ENCODE assay signal across 29 mouse cellular contexts in the genomic region with DNA sequence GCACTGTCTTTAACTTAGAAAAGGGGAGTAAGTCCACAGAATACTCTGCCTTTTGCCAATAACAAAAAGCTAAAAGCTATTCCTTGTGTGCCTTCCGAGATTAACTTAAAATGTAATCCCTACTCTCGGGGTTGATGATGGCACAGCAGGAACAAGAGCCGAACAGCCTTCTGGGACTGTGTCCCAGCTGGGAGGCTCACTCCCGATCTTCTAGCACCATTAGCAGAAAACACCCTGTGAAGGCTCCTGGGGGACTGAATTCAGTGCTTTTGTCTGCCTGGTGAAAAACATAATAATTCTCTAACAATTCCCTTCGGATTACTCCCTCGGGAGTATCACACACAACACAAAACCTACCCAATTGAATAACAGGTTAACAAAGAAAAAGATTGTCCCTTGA. TPM values are rescaled to one million over a fixed set of nuclear protein-coding genes. Genes with fewer than 3 reads are reported as not detected.
DNase-seq lines count a peak whose midpoint lies in the region; ATAC-seq lines count a peak whose summit lies in the region.
"Had no signal": no experiment of that assay in that cellular context is flagged by ENCODE, and none has a peak within 500 bp of the region (broad histone marks: within the 10 kb centered on the region; RNA-seq: fewer than 3 reads in every experiment).

No protein-coding gene starts in this region.

- H3K4me2 ChIP-seq in forebrain, embryonic 11.5 days (ENCODE audit: low read depth, low read length, severe bottlenecking), result no peak overlapping the region
- H3K4me2 ChIP-seq in forebrain, embryonic 16.5 days (ENCODE audit: low read length), result no peak overlapping the region
- no peak overlapping the region for H3K4me2 ChIP-seq in midbrain, embryonic 12.5 days (replicated peaks)
- no peak overlapping the region for H3K4me2 ChIP-seq in embryonic facial prominence, embryonic 15.5 days (replicated peaks)
- H3K4me2 ChIP-seq: embryonic facial prominence, embryonic 12.5 days; heart, embryonic 13.5 days; hindbrain, embryonic 14.5 days had no signal

- H3K4me1 ChIP-seq in forebrain, embryonic 11.5 days (replicated peaks; ENCODE audit: control insufficient read depth, insufficient read depth, low read length), result no peaks in the 10 kb centered on the region
- H3K4me1 ChIP-seq in forebrain, embryonic 16.5 days (replicated peaks; ENCODE audit: control insufficient read depth, insufficient read depth, low read length), result no peaks in the 10 kb centered on the region
- peaks cover 7% of the 10 kb centered on the region; the same call in 1 of the 2 replicates for H3K4me1 ChIP-seq in midbrain, embryonic 12.5 days
- peaks cover 8% of the 10 kb centered on the region for H3K4me1 ChIP-seq in midbrain, embryonic 10.5 days
- no peaks in the 10 kb centered on the region for H3K4me1 ChIP-seq in embryonic facial prominence, embryonic 15.5 days
- H3K4me1 ChIP-seq: embryonic facial prominence, embryonic 12.5 days; heart, embryonic 10.5 days; heart, embryonic 13.5 days had no signal

- H3K36me3 ChIP-seq in forebrain, embryonic 11.5 days (ENCODE audit: control insufficient read depth, insufficient read depth, low read length), result no peaks in the 10 kb centered on the region
- H3K36me3 ChIP-seq in forebrain, embryonic 16.5 days (ENCODE audit: control insufficient read depth, insufficient read depth), result no peaks in the 10 kb centered on the region
- no peaks in the 10 kb centered on the region for H3K36me3 ChIP-seq in midbrain, embryonic 12.5 days
- no peaks in the 10 kb centered on the region for H3K36me3 ChIP-seq in midbrain, embryonic 10.5 days
- no peaks in the 10 kb centered on the region for H3K36me3 ChIP-seq in embryonic facial prominence, embryonic 15.5 days
- H3K36me3 ChIP-seq: embryonic facial prominence, embryonic 12.5 days; forebrain, embryonic 10.5 days; G1E; heart, embryonic 10.5 days; heart, embryonic 13.5 days had no signal

- no peak for DNase-seq in forebrain, embryonic 11.5 days (ENCODE audit: low spot score)
- no peak for DNase-seq in midbrain, embryonic 10.5 days (ENCODE audit: low spot score)
- DNase-seq in R1 (ENCODE audit: low read depth, low spot score), result peak; percentile 23
- DNase-seq in lung, postnatal 25 days (ENCODE audit: low spot score), result no peak
- DNase-seq: adrenal gland, adult 2 months; adrenal gland, postnatal 14 days; B cell, adult 2 months; cerebellum, adult 11-12 months; cerebellum, adult 9-10 months; cerebellum, postnatal 14 days; gastrocnemius, postnatal 10 days; gastrocnemius, postnatal 36 days; heart, adult 2 months; heart, postnatal 14 days; heart, postnatal 4 days had no signal

- no peak overlapping the region for H3K27ac ChIP-seq in forebrain, embryonic 11.5 days (ENCODE audit: low read depth, low read length)
- no peak overlapping the region for H3K27ac ChIP-seq in forebrain, embryonic 16.5 days (ENCODE audit: low read length)
- no peak overlapping the region for H3K27ac ChIP-seq in midbrain, embryonic 12.5 days (replicated peaks)
- H3K27ac ChIP-seq in midbrain, embryonic 10.5 days (replicated peaks), result no peak overlapping the region
- no peak overlapping the region for H3K27ac ChIP-seq in embryonic facial prominence, embryonic 15.5 days (replicated peaks)
- H3K27ac ChIP-seq: embryonic facial prominence, embryonic 12.5 days; forebrain, embryonic 10.5 days; heart, adult 2 months; heart, embryonic 10.5 days; heart, embryonic 13.5 days; hindbrain, embryonic 14.5 days; hindbrain, postnatal 0 days had no signal

- H3K4me3 ChIP-seq in forebrain, embryonic 11.5 days (ENCODE audit: low read depth, low read length), result no peak overlapping the region
- no peak overlapping the region for H3K4me3 ChIP-seq in forebrain, embryonic 16.5 days (replicated peaks; ENCODE audit: low read length)
- no peak overlapping the region for H3K4me3 ChIP-seq in midbrain, embryonic 12.5 days
- H3K4me3 ChIP-seq in midbrain, embryonic 10.5 days, result no peak overlapping the region
- H3K4me3 ChIP-seq in embryonic facial prominence, embryonic 15.5 days (replicated peaks), result no peak overlapping the region
- H3K4me3 ChIP-seq: embryonic facial prominence, embryonic 12.5 days; forebrain, embryonic 10.5 days; heart, adult 2 months; heart, embryonic 10.5 days; heart, embryonic 13.5 days had no signal

- peak; percentile 45 for ATAC-seq in forebrain, embryonic 11.5 days (replicated peaks; ENCODE audit: low FRiP score)
- ATAC-seq in forebrain, embryonic 16.5 days, result no peak
- peak; percentile 41; the same call in 1 of the 2 replicates for ATAC-seq in midbrain, embryonic 12.5 days (ENCODE audit: low FRiP score, low read depth)
- ATAC-seq in embryonic facial prominence, embryonic 15.5 days (ENCODE audit: insufficient number of reproducible peaks, low FRiP score, low TSS enrichment, low read depth), result peak; percentile 65
- ATAC-seq: hindbrain, postnatal 0 days; inflammation-experienced regulatory T-cells, adult 6 months; intestine, embryonic 16.5 days; Patski had no signal

- 7% methylated on average over 6 of the region's 6 CpGs for WGBS in forebrain, embryonic 11.5 days
- WGBS in forebrain, embryonic 16.5 days, result 7% methylated on average over 6 of the region's 6 CpGs
- 6% methylated on average over 6 of the region's 6 CpGs for WGBS in midbrain, embryonic 12.5 days
- 11% methylated on average over 6 of the region's 6 CpGs for WGBS in midbrain, embryonic 10.5 days
- WGBS in embryonic facial prominence, embryonic 15.5 days, result 27% methylated on average over 6 of the region's 6 CpGs

- H3K9ac ChIP-seq in forebrain, embryonic 11.5 days (ENCODE audit: low read length), result no peak overlapping the region
- H3K9ac ChIP-seq in forebrain, embryonic 16.5 days (replicated peaks; ENCODE audit: low read depth, low read length), result no peak overlapping the region
- H3K9ac ChIP-seq in midbrain, embryonic 12.5 days (replicated peaks), result no peak overlapping the region
- no peak overlapping the region for H3K9ac ChIP-seq in embryonic facial prominence, embryonic 15.5 days
- H3K9ac ChIP-seq: embryonic facial prominence, embryonic 12.5 days; heart, embryonic 13.5 days; hindbrain, embryonic 14.5 days had no signal

- H3K27me3 ChIP-seq in forebrain, embryonic 11.5 days (ENCODE audit: control insufficient read depth, insufficient read depth, low read length), result no peaks in the 10 kb centered on the region
- H3K27me3 ChIP-seq in forebrain, embryonic 16.5 days (replicated peaks; ENCODE audit: control insufficient read depth, insufficient read depth, low read length), result no peaks in the 10 kb centered on the region
- peaks cover 8% of the 10 kb centered on the region for H3K27me3 ChIP-seq in midbrain, embryonic 12.5 days
- peaks cover 5% of the 10 kb centered on the region; the same call in 1 of the 2 replicates for H3K27me3 ChIP-seq in midbrain, embryonic 10.5 days (ENCODE audit: low read depth, poor library complexity, severe bottlenecking)
- H3K27me3 ChIP-seq in embryonic facial prominence, embryonic 15.5 days, result no peaks in the 10 kb centered on the region
- H3K27me3 ChIP-seq: CH12.LX; embryonic facial prominence, embryonic 12.5 days; heart, embryonic 13.5 days had no signal

- H3K9me3 ChIP-seq in forebrain, embryonic 11.5 days (ENCODE audit: control insufficient read depth, low read length), result no peaks in the 10 kb centered on the region
- H3K9me3 ChIP-seq in forebrain, embryonic 16.5 days (ENCODE audit: control insufficient read depth, low read length), result no peaks in the 10 kb centered on the region
- H3K9me3 ChIP-seq in midbrain, embryonic 12.5 days, result no peaks in the 10 kb centered on the region; the same call in 1 of the 2 replicates
- H3K9me3 ChIP-seq in midbrain, embryonic 10.5 days (replicated peaks), result no peaks in the 10 kb centered on the region
- H3K9me3 ChIP-seq in embryonic facial prominence, embryonic 15.5 days (replicated peaks), result no peaks in the 10 kb centered on the region
- H3K9me3 ChIP-seq: embryonic facial prominence, embryonic 12.5 days; forebrain, embryonic 10.5 days; G1E; heart, embryonic 10.5 days; heart, embryonic 13.5 days had no signal

RNA-seq across cellular contexts. Expression of gene Ppp3r1, which starts 23.4 kb away (rescaled TPM):
- 94.3 and 103 TPM in 2 replicates for polyA plus RNA-seq in forebrain, embryonic 11.5 days (2014; fragmentation: Nextera tagmentation; extraction: Ambion mirVana)
- polyA plus RNA-seq in forebrain, embryonic 16.5 days (2015; fragmentation: Nextera tagmentation; extraction: Ambion mirVana), result 182 and 194 TPM in 2 replicates
- polyA plus RNA-seq in midbrain, embryonic 12.5 days (2016; fragmentation: Nextera tagmentation; extraction: Ambion mirVana), result 113 and 117 TPM in 2 replicates
- 77.3 and 84.7 TPM in 2 replicates for polyA plus RNA-seq in midbrain, embryonic 10.5 days (2016; fragmentation: Nextera tagmentation; extraction: Ambion mirVana)
- polyA plus RNA-seq in embryonic facial prominence, embryonic 15.5 days (2015; fragmentation: Nextera tagmentation; extraction: Ambion mirVana), result 99.4 and 100 TPM in 2 replicates

RNA-seq across cellular contexts. Expression of gene Wdr92, which starts 46.3 kb away (rescaled TPM):
- 24.1 and 26.0 TPM in 2 replicates for polyA plus RNA-seq in forebrain, embryonic 11.5 days (2014; fragmentation: Nextera tagmentation; extraction: Ambion mirVana)
- 17.5 and 19.4 TPM in 2 replicates for polyA plus RNA-seq in forebrain, embryonic 16.5 days (2015; fragmentation: Nextera tagmentation; extraction: Ambion mirVana)
- polyA plus RNA-seq in midbrain, embryonic 12.5 days (2016; fragmentation: Nextera tagmentation; extraction: Ambion mirVana), result 25.2 and 25.6 TPM in 2 replicates
- 30.0 and 31.0 TPM in 2 replicates for polyA plus RNA-seq in midbrain, embryonic 10.5 days (2016; fragmentation: Nextera tagmentation; extraction: Ambion mirVana)
- 27.3 and 27.7 TPM in 2 replicates for polyA plus RNA-seq in embryonic facial prominence, embryonic 15.5 days (2015; fragmentation: Nextera tagmentation; extraction: Ambion mirVana)
